In genomic region chr4:133092453-133092901, GRCm38 (mm10) we compare ENCODE assay signal across 8 mouse cellular contexts. TPM values are rescaled to one million over a fixed set of nuclear protein-coding genes. Genes with fewer than 3 reads are reported as not detected.
DNase-seq lines count a peak whose midpoint lies in the region; ATAC-seq and TF ChIP-seq lines count a peak whose summit lies in the region.

No protein-coding gene starts in this region.

- H3K4me1 ChIP-seq in heart, embryonic 12.5 days (replicated peaks): peaks cover 80% of the 10 kb centered on the region
- H3K4me1 ChIP-seq in liver, postnatal 0 days (ENCODE audit: insufficient read depth): peaks cover 51% of the 10 kb centered on the region
- H3K4me1 ChIP-seq in neural tube, embryonic 14.5 days (ENCODE audit: control insufficient read depth, insufficient read depth, low read length): peaks cover 50% of the 10 kb centered on the region

- peak overlapping the region; percentile 96 for H3K27ac ChIP-seq in heart, embryonic 12.5 days (ENCODE audit: poor library complexity, severe bottlenecking)
- H3K27ac ChIP-seq in liver, postnatal 0 days (ENCODE audit: low read depth): peak overlapping the region; percentile 50; the same call in 1 of the 2 replicates
- peak overlapping the region; percentile 72 for H3K27ac ChIP-seq in neural tube, embryonic 14.5 days (ENCODE audit: low read depth, low read length)

- no peak for TF ChIP-seq CTCF in liver, postnatal 0 days (IDR thresholded peaks at IDR 0.05; ENCODE audit: low read depth)

- 4% methylated on average over 18 of the region's 18 CpGs for WGBS in heart, embryonic 12.5 days
- WGBS in liver, postnatal 0 days (ENCODE audit: insufficient replicate concordance): 7% methylated on average over 18 of the region's 18 CpGs
- WGBS in neural tube, embryonic 14.5 days: 4% methylated on average over 18 of the region's 18 CpGs

- H3K4me3 ChIP-seq in heart, embryonic 12.5 days: peak overlapping the region; percentile 25; the same call in 1 of the 2 replicates
- no peak overlapping the region for H3K4me3 ChIP-seq in liver, postnatal 0 days (ENCODE audit: low read depth, low read length)
- H3K4me3 ChIP-seq in neural tube, embryonic 14.5 days (ENCODE audit: low read depth, low read length): no peak overlapping the region

- peak; percentile 73 to 75 for DNase-seq in right cerebral cortex, postnatal 10 days (ENCODE audit: low spot score in 2 of 2)
- no peak for DNase-seq in right cerebral cortex, postnatal 4 days
- peak; percentile 58 to 68 for DNase-seq in cerebellum, postnatal 25 days
- DNase-seq in kidney, adult 9 months: peak; percentile 59
- DNase-seq in liver, postnatal 0 days: peak; percentile 47
- no peak for DNase-seq in adipocyte (ENCODE audit: low spot score)

- no peaks in the 10 kb centered on the region for H3K36me3 ChIP-seq in heart, embryonic 12.5 days
- H3K36me3 ChIP-seq in liver, postnatal 0 days (replicated peaks; ENCODE audit: insufficient read depth, low read length): no peaks in the 10 kb centered on the region
- H3K36me3 ChIP-seq in neural tube, embryonic 14.5 days (ENCODE audit: control insufficient read depth, insufficient read depth, low read length): no peaks in the 10 kb centered on the region

- H3K4me2 ChIP-seq in heart, embryonic 12.5 days: peak overlapping the region; percentile 58
- peak overlapping the region; percentile 47; the same call in 1 of the 2 replicates for H3K4me2 ChIP-seq in liver, postnatal 0 days (ENCODE audit: low read depth, low read length)
- peak overlapping the region; percentile 37 for H3K4me2 ChIP-seq in neural tube, embryonic 14.5 days (ENCODE audit: low read depth, low read length)

- H3K9me3 ChIP-seq in heart, embryonic 12.5 days (replicated peaks): no peaks in the 10 kb centered on the region
- H3K9me3 ChIP-seq in liver, postnatal 0 days (ENCODE audit: low read length): no peaks in the 10 kb centered on the region
- no peaks in the 10 kb centered on the region for H3K9me3 ChIP-seq in neural tube, embryonic 14.5 days (ENCODE audit: control insufficient read depth, low read length)

- no peak for TF ChIP-seq EP300 in liver, postnatal 0 days (IDR thresholded peaks at IDR 0.05; ENCODE audit: low read depth)

- 0 out of 2 replicates have a peak, but pooled peaks have one; percentile 10 for ATAC-seq in heart, embryonic 12.5 days (ENCODE audit: insufficient number of reproducible peaks, low FRiP score)
- peak; percentile 16; the same call in 1 of the 2 replicates for ATAC-seq in liver, postnatal 0 days
- peak; percentile 28; the same call in 1 of the 2 replicates for ATAC-seq in neural tube, embryonic 14.5 days (ENCODE audit: low read depth)

- no peaks in the 10 kb centered on the region for H3K27me3 ChIP-seq in heart, embryonic 12.5 days (replicated peaks)
- 0 out of 2 replicates have a peak, but pooled peaks cover 3% of the 10 kb centered on the region for H3K27me3 ChIP-seq in liver, postnatal 0 days (ENCODE audit: insufficient read depth, low read length)
- H3K27me3 ChIP-seq in neural tube, embryonic 14.5 days (ENCODE audit: control insufficient read depth, insufficient read depth, low read length): no peaks in the 10 kb centered on the region

- H3K9ac ChIP-seq in heart, embryonic 12.5 days: peak overlapping the region; percentile 63
- H3K9ac ChIP-seq in liver, postnatal 0 days (replicated peaks): peak overlapping the region; percentile 30; the same call in 1 of the 2 replicates
- H3K9ac ChIP-seq in neural tube, embryonic 14.5 days (replicated peaks; ENCODE audit: low read depth, low read length): 0 out of 2 replicates have a peak overlapping the region, but pooled peaks have one; percentile 21

RNA-seq across cellular contexts. Expression of gene Wasf2, which starts 37.8 kb away (rescaled TPM):
- 68.5 and 70.1 TPM in 2 replicates for polyA plus RNA-seq in heart, embryonic 12.5 days (2016; fragmentation: Nextera tagmentation; extraction: Ambion mirVana)
- polyA plus RNA-seq in liver, postnatal 0 days (2015; fragmentation: Nextera tagmentation; extraction: Ambion mirVana): 35.8 and 43.1 TPM in 2 replicates
- 18.5 and 19.6 TPM in 2 replicates for polyA plus RNA-seq in neural tube, embryonic 14.5 days (2014; fragmentation: Nextera tagmentation; extraction: Ambion mirVana)

Comparison
In these comparisons a context has a peak if more than half of its experiments do, and no peak if none do; other contexts are left out.
1. DNase-seq: peak in right cerebral cortex, postnatal 10 days (2 of 2), cerebellum, postnatal 25 days (2 of 2), kidney, adult 9 months (single experiment) and liver, postnatal 0 days (single experiment); none in right cerebral cortex, postnatal 4 days (single experiment) and adipocyte (single experiment).
2. Peak in every context shown above with its lines, with median percentiles within 50 percentile points of each other: ATAC-seq, H3K27ac ChIP-seq, H3K4me2 ChIP-seq and H3K9ac ChIP-seq.